Mouse (Mus musculus) cortical plate, adult 2 months (tissue): ENCODE results near the gene Scamp1.

Source experiments
- CTCF ChIP-seq: fragments of 200-500 bp; IDR thresholded peaks from 2 replicates; pipeline ENCODE4 v1.5.1; 2011; ENCODE audit warnings: mild to moderate bottlenecking, control low read depth, low read length; ENCODE audit not compliant: insufficient read depth; ENCODE audit errors: extremely low read depth
- POLR2A ChIP-seq: fragments of 200-500 bp; IDR thresholded peaks from 2 replicates; pipeline ENCODE4 v1.6.1; 2011; ENCODE audit warnings: mild to moderate bottlenecking, low read length, control low read depth; ENCODE audit not compliant: insufficient read depth; ENCODE audit errors: extremely low read depth

GRCm38 (mm10) chr13:94241892-94242524 lies 43.6 kb downstream of the Scamp1 start:
- TF ChIP-seq CTCF (no peak), POLR2A (no peak)
